Mouse (Mus musculus) heart, adult 2 months (tissue): ENCODE measurements around the gene C2cd4a. TPM values are rescaled to one million over a fixed set of nuclear protein-coding genes. Genes with fewer than 3 reads are reported as not detected.

Experiments used
- DNase-seq, 2 experiments: peaks; one replicate each; pipeline ENCODE4 v3.0.0; 2021
- H3K27ac ChIP-seq: fragments of 200-600 bp; 2 replicates; pipeline ENCODE4 v1.8.1; 2022
- H3K27me3 ChIP-seq: fragments of 200-500 bp; 2 replicates; pipeline ENCODE4 v1.6.1; 2012; ENCODE audit warnings: mild to moderate bottlenecking, low read length, inconsistent platforms, mixed read lengths; ENCODE audit not compliant: control insufficient read depth, insufficient read depth
- H3K36me3 ChIP-seq: fragments of 200-500 bp; 2 replicates; pipeline ENCODE4 v1.6.1; 2012; ENCODE audit warnings: low read length, inconsistent platforms; ENCODE audit not compliant: control insufficient read depth, insufficient read depth
- H3K4me1 ChIP-seq: fragments of 200-500 bp; 2 replicates; pipeline ENCODE4 v1.6.1; 2011; ENCODE audit warnings: low read length; ENCODE audit not compliant: control insufficient read depth, insufficient read depth
- H3K4me3 ChIP-seq: fragments of 200-600 bp; 2 replicates; pipeline ENCODE4 v1.8.1; 2022
- H3K79me2 ChIP-seq: fragments of 200-500 bp; replicated peaks from 2 replicates; pipeline ENCODE4 v1.6.1; 2012; ENCODE audit warnings: mild to moderate bottlenecking, inconsistent platforms, low read length, moderate library complexity, mixed read lengths; ENCODE audit not compliant: control insufficient read depth, insufficient read depth
- H3K9ac ChIP-seq: fragments of 200-500 bp; 2 replicates; pipeline ENCODE4 v1.6.1; 2012; ENCODE audit warnings: low read depth, mild to moderate bottlenecking, control low read depth, inconsistent platforms, low read length, mixed read lengths
- CTCF ChIP-seq: fragments of 200-600 bp; IDR thresholded peaks from 2 replicates; pipeline ENCODE4 v1.8.1; 2022; ENCODE audit warnings: antibody characterized with exemption, mild to moderate bottlenecking, moderate library complexity
- EP300 ChIP-seq: fragments of 200-500 bp; IDR thresholded peaks from 2 replicates; pipeline ENCODE4 v1.6.1; 2011; ENCODE audit warnings: low read depth, low read length, control low read depth; ENCODE audit not compliant: insufficient read depth
- POLR2A ChIP-seq: fragments of 200-500 bp; IDR thresholded peaks from 2 replicates; pipeline ENCODE4 v1.6.1; 2011; ENCODE audit warnings: mild to moderate bottlenecking, low read depth, low read length, control low read depth; ENCODE audit not compliant: insufficient read depth
- WGBS: fragments of 180-500 bp; shearing (Covaris S2); methylation state at CpG from one replicate; pipeline ENCODE4 v1.1.7; 2018; 5-methylcytosine and 5-hydroxymethylcytosine counted together
- intact Hi-C: fragments of 180-260 bp; cut with DNase I; formaldehyde crosslinking; loops from one replicate; pipeline ENCODE4 v1.15.1; 2025
- polyA plus RNA-seq: library from polyadenylated mRNA; depleted of rRNA; stranded (reverse); fragments of >200 nt; gene quantifications from 2 replicates; pipeline ENCODE4 v1.2.3, GENCODE M21; 2012
- total RNA-seq, 2 experiments: library from RNA; stranded (reverse); gene quantifications; 2 replicates each; pipeline ENCODE4 v1.2.3; 2021

The C2cd4a gene
- total and polyA plus RNA-seq, 3 experiments = 0.08 TPM; not detected in 2

DNA sequence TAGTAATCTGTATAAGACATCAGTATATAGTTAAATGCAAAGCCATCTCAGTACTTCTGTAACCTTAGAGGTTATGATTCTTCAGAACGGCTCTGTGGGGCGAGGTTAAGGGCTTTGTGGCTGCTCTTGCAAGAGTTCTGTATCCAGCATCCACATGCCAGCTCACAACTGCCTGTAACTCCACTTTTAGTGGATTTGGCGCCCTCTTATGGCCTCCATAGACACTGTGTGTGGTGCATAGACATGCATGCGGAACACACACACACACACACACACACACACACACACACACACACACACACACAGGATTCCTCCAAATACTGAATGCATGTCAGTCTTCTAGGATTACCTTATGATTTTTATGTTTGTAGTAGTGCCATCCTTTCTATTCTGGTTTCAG lies 19.0 kb upstream of the C2cd4a start:
- Histone ChIP-seq H3K27ac (no peak overlapping the region), H3K4me3 (no peak overlapping the region), H3K36me3 (no peaks in the 10 kb centered on the region), H3K79me2 (peaks cover 5% of the 10 kb centered on the region), H3K27me3 (no peaks in the 10 kb centered on the region), H3K4me1 (peaks cover 9% of the 10 kb centered on the region), H3K9ac (no peak overlapping the region)
- no peak for DNase-seq
- TF ChIP-seq CTCF (peak; percentile 33), EP300 (no peak)
- 87% methylated on average over 4 of the region's 4 CpGs for WGBS
- intact Hi-C loops = loop anchor here (2.0 kb wide), 1 partner anchor 22 kb away; no protein-coding TSS in a partner anchor

- Histone ChIP-seq H3K27ac (no peak overlapping the region), H3K9ac (no peak overlapping the region), H3K36me3 (no peaks in the 10 kb centered on the region), H3K4me3 (no peak overlapping the region), H3K4me1 (peaks cover 12% of the 10 kb centered on the region), H3K79me2 (peaks cover 5% of the 10 kb centered on the region), H3K27me3 (no peaks in the 10 kb centered on the region)
- TF ChIP-seq CTCF (no peak), POLR2A (no peak), EP300 (no peak)
- WGBS = 94% methylated on average over 3 of the region's 3 CpGs
- intact Hi-C loops = loop anchor here (2.0 kb wide), 1 partner anchor 21 kb away; no protein-coding TSS in a partner anchor
- DNase-seq = no peak
Measured at GRCm38 (mm10) chr9:67849846-67850245, 17.7 kb upstream of the C2cd4a start.

GRCm38 (mm10) chr9:67849397-67849796 lies 17.3 kb upstream of the C2cd4a start:
- 82% methylated on average over 12 of the region's 12 CpGs for WGBS
- no peak for DNase-seq
- Histone ChIP-seq H3K27me3 (no peaks in the 10 kb centered on the region), H3K4me3 (no peak overlapping the region), H3K79me2 (peaks cover 5% of the 10 kb centered on the region), H3K27ac (no peak overlapping the region), H3K36me3 (no peaks in the 10 kb centered on the region), H3K9ac (no peak overlapping the region), H3K4me1 (peaks cover 14% of the 10 kb centered on the region)
- intact Hi-C loops = no loop called here
- TF ChIP-seq EP300 (no peak), POLR2A (no peak), CTCF (no peak)

DNA sequence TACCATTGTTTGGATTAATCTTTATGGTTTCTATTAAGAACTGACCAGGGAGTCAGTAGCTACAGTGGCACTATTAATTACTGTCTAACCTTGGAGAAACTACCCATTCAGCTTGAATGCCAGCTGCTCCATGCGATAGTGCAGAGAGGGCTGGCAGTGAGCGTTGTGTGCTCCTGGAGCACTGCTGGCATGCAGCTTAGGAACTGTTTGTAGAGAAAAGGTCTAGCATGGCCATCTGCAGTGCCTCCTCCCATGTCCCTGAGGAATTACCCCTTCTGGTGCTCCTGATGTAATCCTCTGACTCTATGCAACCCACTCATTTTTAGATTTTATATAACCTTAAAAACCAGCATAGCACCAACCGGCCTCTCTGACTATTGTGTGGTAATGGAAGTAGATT lies 15.5 kb upstream of the C2cd4a start:
- TF ChIP-seq POLR2A (no peak), EP300 (no peak), CTCF (no peak)
- 74% methylated on average over 3 of the region's 3 CpGs for WGBS
- Histone ChIP-seq H3K4me1 (peaks cover 19% of the 10 kb centered on the region), H3K79me2 (peaks cover 5% of the 10 kb centered on the region), H3K27ac (no peak overlapping the region), H3K9ac (no peak overlapping the region), H3K4me3 (no peak overlapping the region), H3K36me3 (no peaks in the 10 kb centered on the region; the same call in 1 of the 2 replicates), H3K27me3 (no peaks in the 10 kb centered on the region)
- intact Hi-C loops = no loop called here
- DNase-seq = no peak

DNA sequence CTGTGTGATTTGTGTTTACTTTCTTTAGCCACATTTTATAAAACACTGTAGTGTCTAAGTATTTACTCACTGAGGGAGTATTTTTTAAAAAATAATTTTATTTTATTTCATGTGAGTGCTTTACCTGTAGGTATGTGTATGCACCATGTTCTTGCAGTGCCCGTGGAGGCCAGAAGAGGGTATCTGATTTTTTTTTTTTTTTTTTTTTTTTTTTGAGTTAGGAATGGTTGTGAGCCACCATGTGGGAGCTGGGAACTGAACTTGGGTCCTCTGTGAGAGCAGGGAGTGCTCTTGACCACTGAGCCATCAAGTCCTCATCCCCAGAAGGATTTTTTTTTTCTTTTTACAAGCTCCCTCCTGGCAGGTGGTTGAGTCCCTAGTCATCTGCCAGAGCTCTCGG lies 14.0 kb upstream of the C2cd4a start:
- Histone ChIP-seq H3K4me1 (peaks cover 19% of the 10 kb centered on the region), H3K36me3 (no peaks in the 10 kb centered on the region; the same call in 1 of the 2 replicates), H3K27me3 (no peaks in the 10 kb centered on the region), H3K4me3 (no peak overlapping the region), H3K9ac (no peak overlapping the region), H3K27ac (no peak overlapping the region), H3K79me2 (peaks cover 3% of the 10 kb centered on the region)
- intact Hi-C loops = no loop called here
- TF ChIP-seq EP300 (no peak), CTCF (0 out of 2 replicates have a peak, but pooled peaks have one; percentile 15)
- WGBS = 91% methylated on average over 2 of the region's 2 CpGs
- DNase-seq = no peak

GRCm38 (mm10) chr9:67845648-67846047 lies 13.5 kb upstream of the C2cd4a start:
- intact Hi-C loops = no loop called here

More at GRCm38 (mm10) chr9:67845648-67846047, 13.5 kb upstream of the C2cd4a start:
- H3K27ac ChIP-seq = no peak overlapping the region
- H3K9ac ChIP-seq = no peak overlapping the region
- 40% methylated on average over 5 of the region's 5 CpGs for WGBS
- DNase-seq = no peak
- peaks cover 3% of the 10 kb centered on the region for H3K79me2 ChIP-seq
- no peaks in the 10 kb centered on the region for H3K27me3 ChIP-seq
- TF ChIP-seq EP300 = no peak
- no peak for TF ChIP-seq CTCF
- TF ChIP-seq POLR2A = no peak
- H3K36me3 ChIP-seq = no peaks in the 10 kb centered on the region; the same call in 1 of the 2 replicates
- H3K4me3 ChIP-seq = no peak overlapping the region
- H3K4me1 ChIP-seq = peaks cover 19% of the 10 kb centered on the region
